Mouse (Mus musculus) forebrain, embryonic 11.5 days (tissue): ENCODE results near the gene Nlgn1. TPM values are rescaled to one million over a fixed set of nuclear protein-coding genes. Genes with fewer than 3 reads are reported as not detected.

Source experiments
- ATAC-seq: fragments of 200-750 bp; cut with Nextera tagmentation; replicated peaks from 2 replicates; pipeline ENCODE4 v1.8.0; 2017; ENCODE audit warnings: moderate TSS enrichment; ENCODE audit not compliant: low FRiP score
- DNase-seq: peaks from one replicate; pipeline ENCODE4 v3.0.0-alpha.2; 2017; ENCODE audit warnings: low spot score
- H3K27ac ChIP-seq: fragments of 300-500 bp; sonication (generic); 2 replicates; pipeline ENCODE4 v1.5.1; 2014; ENCODE audit warnings: low read depth, low read length
- H3K27me3 ChIP-seq: fragments of 300-500 bp; sonication (generic); 2 replicates; pipeline ENCODE4 v1.6.1; 2014; ENCODE audit warnings: mild to moderate bottlenecking, low read length, mixed read lengths; ENCODE audit not compliant: control insufficient read depth, insufficient read depth
- H3K36me3 ChIP-seq: fragments of 300-500 bp; sonication (generic); 2 replicates; pipeline ENCODE4 v1.6.1; 2014; ENCODE audit warnings: mild to moderate bottlenecking, low read length, moderate library complexity, mixed read lengths; ENCODE audit not compliant: control insufficient read depth, insufficient read depth
- H3K4me1 ChIP-seq: fragments of 300-500 bp; sonication (generic); replicated peaks from 2 replicates; pipeline ENCODE4 v1.6.1; 2014; ENCODE audit warnings: low read length, mixed read lengths; ENCODE audit not compliant: control insufficient read depth, insufficient read depth
- H3K4me2 ChIP-seq: fragments of 300-500 bp; sonication (generic); 2 replicates; pipeline ENCODE4 v1.6.1; 2014; ENCODE audit warnings: low read depth, mild to moderate bottlenecking, low read length, moderate library complexity, mixed read lengths; ENCODE audit not compliant: severe bottlenecking
- H3K4me3 ChIP-seq: fragments of 300-500 bp; sonication (generic); 2 replicates; pipeline ENCODE4 v1.5.1; 2014; ENCODE audit warnings: low read depth, low read length
- H3K9ac ChIP-seq: fragments of 300-500 bp; sonication (generic); 2 replicates; pipeline ENCODE4 v1.6.1; 2014; ENCODE audit warnings: low read length
- H3K9me3 ChIP-seq: fragments of 300-500 bp; sonication (generic); 2 replicates; pipeline ENCODE4 v1.6.1; 2016; ENCODE audit warnings: low read length, mixed read lengths; ENCODE audit not compliant: control insufficient read depth
- WGBS: fragments of 180-500 bp; shearing (Covaris S2); extraction: QIAGEN DNeasy Blood & Tissue Kit; methylation state at CpG from one replicate; pipeline ENCODE4 v1.1.7; 2014; 5-methylcytosine and 5-hydroxymethylcytosine counted together
- polyA plus RNA-seq: library from polyadenylated mRNA; unstranded; fragments of >200 nt; fragmentation: Nextera tagmentation; extraction: Ambion mirVana; gene quantifications from 2 replicates; pipeline ENCODE4 v1.2.1, GENCODE M21; 2014

Gene Nlgn1
- polyA plus RNA-seq, 1 experiment from 2014 or later, result 4.0 TPM

DNA sequence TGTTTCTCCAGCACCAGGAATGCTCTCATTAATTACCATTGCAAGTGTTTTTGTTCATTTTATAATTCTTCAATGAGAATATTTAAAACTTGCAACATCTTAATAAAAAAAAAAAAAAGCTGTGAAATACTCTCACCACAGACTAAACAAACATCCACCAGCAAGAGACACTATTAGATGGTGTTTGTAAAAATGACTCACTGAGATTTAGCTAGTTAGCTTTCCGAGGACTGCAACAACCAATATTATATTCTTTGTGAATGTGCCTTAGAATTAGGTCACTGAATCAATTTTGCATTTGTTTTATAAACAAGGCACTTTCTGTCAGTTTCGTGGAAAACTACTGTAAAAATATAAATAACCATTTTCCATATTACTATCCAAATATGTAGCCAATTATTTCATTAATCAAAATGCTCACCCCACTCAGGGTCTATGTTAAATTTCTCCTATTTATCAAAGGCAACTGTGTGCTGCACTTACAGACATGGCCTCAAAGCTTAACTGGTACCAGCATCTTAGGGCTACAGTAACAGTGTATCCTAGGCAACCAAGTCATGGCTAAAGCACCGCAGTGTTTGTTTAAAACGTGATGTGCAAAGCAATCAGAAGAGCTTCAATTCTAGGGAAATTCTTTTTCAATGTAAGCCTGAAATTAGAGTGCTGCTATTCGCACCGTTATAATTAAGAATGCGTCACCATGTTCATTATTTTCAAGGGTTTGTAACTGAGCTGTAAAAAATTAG lies 329.2 kb downstream of the Nlgn1 start:
- H3K27me3 ChIP-seq, result no peaks in the 10 kb centered on the region
- no peaks in the 10 kb centered on the region for H3K9me3 ChIP-seq
- WGBS, result 44% methylated on average over 7 of the region's 7 CpGs
- H3K4me3 ChIP-seq, result no peak overlapping the region
- DNase-seq (no peak), ATAC-seq (peak; percentile 94)
- H3K4me1 ChIP-seq, result no peaks in the 10 kb centered on the region; the same call in 1 of the 2 replicates
- H3K9ac ChIP-seq, result no peak overlapping the region
- no peak overlapping the region; the same call in 1 of the 2 replicates for H3K27ac ChIP-seq
- no peak overlapping the region for H3K4me2 ChIP-seq
- H3K36me3 ChIP-seq, result no peaks in the 10 kb centered on the region

DNA sequence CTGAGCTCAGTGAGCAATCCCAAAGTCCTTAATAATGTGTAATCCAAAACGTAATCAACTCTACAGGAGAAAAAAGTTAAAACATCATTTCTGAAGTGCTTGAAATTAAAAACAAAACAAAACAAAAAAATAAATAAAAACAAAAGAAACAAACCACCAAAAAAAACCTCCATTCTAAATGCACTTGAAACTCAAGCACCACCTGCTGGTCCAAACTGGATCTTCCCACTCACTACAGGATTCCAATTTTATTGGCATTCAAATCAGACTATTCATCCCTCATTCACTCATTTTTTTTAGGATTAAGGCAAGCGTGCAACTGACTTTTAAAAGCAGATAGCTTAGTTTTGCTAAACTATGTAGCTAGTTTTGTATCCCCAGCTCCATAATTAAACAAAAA lies 329.9 kb downstream of the Nlgn1 start:
- Histone ChIP-seq H3K9ac (no peak overlapping the region), H3K27me3 (no peaks in the 10 kb centered on the region), H3K9me3 (no peaks in the 10 kb centered on the region), H3K36me3 (no peaks in the 10 kb centered on the region), H3K4me3 (no peak overlapping the region), H3K4me2 (no peak overlapping the region), H3K27ac (no peak overlapping the region), H3K4me1 (no peaks in the 10 kb centered on the region; the same call in 1 of the 2 replicates)
- ATAC-seq, result no peak
- no peak for DNase-seq
- 19% methylated on average over 2 of the region's 2 CpGs for WGBS

DNA sequence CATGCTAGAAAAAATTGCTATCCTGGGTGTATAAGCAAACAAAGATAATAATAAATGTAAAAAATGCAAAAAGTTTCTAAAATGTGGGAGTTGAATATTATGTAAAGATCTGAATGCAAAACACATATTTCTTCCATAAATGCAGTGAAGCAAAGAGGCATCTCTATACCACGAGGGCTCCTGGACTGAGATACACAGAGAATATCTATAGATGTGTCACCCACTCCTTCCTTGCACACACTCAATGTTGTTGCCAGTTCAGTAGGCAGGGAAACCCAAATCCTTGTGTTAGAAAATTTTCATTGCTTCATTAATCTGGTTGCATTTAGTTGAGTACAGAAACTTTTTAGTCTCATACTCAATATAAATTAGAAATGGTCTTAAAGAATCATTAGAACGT lies 364.7 kb downstream of the Nlgn1 start:
- Histone ChIP-seq H3K27me3 (no peaks in the 10 kb centered on the region), H3K36me3 (no peaks in the 10 kb centered on the region), H3K4me1 (no peaks in the 10 kb centered on the region), H3K4me3 (no peak overlapping the region), H3K4me2 (no peak overlapping the region), H3K9ac (no peak overlapping the region), H3K27ac (no peak overlapping the region), H3K9me3 (no peaks in the 10 kb centered on the region)
- 80% methylated on average over 2 of the region's 2 CpGs for WGBS
- ATAC-seq (no peak), DNase-seq (no peak)

DNA sequence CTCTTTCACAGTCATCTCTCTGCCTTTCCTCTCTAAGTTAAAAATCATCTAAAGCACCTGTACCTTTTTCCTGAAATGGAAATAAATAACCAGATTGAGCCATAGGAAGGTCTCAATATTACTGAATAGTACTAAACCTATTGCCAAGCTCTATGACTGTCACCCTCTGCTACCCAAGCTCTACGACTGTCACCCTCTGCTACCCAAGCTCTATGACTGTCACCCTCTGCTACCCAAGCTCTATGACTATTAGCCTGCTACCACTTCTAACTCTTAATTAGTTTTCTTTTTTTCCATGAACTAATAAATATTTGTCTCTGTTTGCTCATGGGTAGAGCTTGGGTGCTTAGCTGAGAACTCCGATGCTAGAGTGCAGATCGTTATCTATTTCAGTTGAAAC lies 368.0 kb downstream of the Nlgn1 start:
- Histone ChIP-seq H3K4me1 (no peaks in the 10 kb centered on the region), H3K4me3 (no peak overlapping the region), H3K36me3 (no peaks in the 10 kb centered on the region), H3K4me2 (no peak overlapping the region), H3K9ac (no peak overlapping the region), H3K27ac (no peak overlapping the region), H3K9me3 (no peaks in the 10 kb centered on the region), H3K27me3 (no peaks in the 10 kb centered on the region)
- DNase-seq, result no peak
- WGBS, result 93% methylated on average over 3 of the region's 3 CpGs
- no peak for ATAC-seq

DNA sequence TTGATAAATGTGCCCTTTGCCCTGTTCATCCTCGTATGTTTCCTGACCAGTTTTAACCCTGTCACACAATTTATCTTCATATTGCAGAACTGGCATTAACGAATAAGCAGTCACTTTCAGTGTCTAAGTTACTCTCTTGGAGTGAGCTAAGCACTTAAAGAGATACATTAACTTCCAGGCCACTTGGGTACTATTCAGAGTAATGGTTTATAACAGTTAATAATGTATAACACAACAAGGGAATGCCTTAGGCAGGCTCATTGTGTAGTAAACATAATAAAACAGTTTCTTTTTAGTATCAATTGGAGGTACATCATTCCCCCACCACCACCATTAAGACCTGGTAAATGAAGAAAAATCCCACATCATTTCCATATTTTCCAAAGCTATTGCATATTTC lies 368.7 kb downstream of the Nlgn1 start:
- 84% methylated on average over 2 of the region's 2 CpGs for WGBS
- no peaks in the 10 kb centered on the region for H3K4me1 ChIP-seq
- DNase-seq, result no peak

DNA sequence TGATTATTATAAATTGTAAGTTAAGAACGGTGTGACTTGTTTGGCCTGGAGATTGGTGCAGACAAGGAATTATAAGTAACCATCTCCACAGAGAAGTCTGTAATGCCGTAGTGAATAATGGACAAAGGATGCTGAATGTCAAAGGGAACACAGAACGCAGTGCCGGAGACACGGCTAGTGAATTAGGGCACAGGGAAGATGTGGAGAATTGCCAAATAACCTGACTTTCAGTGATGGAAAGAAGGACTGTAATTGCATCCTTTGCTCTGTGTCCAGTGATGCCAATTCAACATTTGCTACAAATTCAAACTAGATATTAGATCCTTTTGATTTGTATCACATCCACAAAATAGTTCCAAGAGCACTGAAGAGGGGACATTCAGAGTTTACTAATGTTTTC lies 415.7 kb downstream of the Nlgn1 start:
- 83% methylated on average over 5 of the region's 5 CpGs for WGBS
- H3K4me2 ChIP-seq, result no peak overlapping the region
- DNase-seq (no peak), ATAC-seq (no peak)
- H3K27ac ChIP-seq, result no peak overlapping the region
- H3K27me3 ChIP-seq, result no peaks in the 10 kb centered on the region
- H3K9ac ChIP-seq, result no peak overlapping the region
- no peaks in the 10 kb centered on the region for H3K9me3 ChIP-seq
- no peak overlapping the region for H3K4me3 ChIP-seq
- H3K36me3 ChIP-seq, result no peaks in the 10 kb centered on the region
- H3K4me1 ChIP-seq, result no peaks in the 10 kb centered on the region

More for the DNA sequence above, 368.7 kb downstream of the Nlgn1 start:
- ATAC-seq, result no peak
- H3K9ac ChIP-seq, result no peak overlapping the region
- no peaks in the 10 kb centered on the region for H3K36me3 ChIP-seq
- H3K27ac ChIP-seq, result no peak overlapping the region
- H3K4me3 ChIP-seq, result no peak overlapping the region
- H3K27me3 ChIP-seq, result no peaks in the 10 kb centered on the region
- H3K4me2 ChIP-seq, result no peak overlapping the region
- H3K9me3 ChIP-seq, result no peaks in the 10 kb centered on the region

DNA sequence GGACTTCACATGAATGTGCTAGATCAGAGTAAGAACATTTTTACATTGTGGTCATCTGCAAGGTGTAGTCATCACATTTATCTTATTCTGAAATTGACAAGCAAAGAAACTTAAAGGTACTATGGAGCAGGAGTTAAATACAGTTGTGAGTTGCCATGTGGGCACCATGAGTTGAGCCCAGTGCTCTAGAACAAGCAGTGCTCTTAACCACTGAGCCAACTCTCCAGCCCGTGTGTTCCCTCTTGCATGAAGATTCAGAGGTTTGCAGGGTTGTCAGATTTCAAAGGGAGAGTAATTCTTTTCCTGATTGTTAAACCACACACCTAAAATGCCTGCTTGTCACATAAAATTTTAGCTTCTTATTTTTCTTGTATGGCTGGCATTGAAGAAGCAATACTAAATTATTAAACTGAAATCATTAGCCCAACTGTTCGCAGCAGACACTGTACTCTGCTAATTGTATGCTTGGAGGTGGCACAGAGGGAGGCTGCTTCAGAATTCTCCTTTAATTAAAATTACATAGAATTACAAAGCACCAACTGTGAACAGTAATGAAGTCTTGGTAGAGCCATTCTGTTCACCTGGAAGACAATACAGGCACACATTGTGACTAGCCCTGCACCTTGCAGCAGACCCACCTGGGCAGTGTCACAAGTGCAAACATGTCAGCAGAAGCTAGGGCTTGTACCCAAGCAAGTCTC lies 417.7 kb downstream of the Nlgn1 start:
- Histone ChIP-seq H3K36me3 (no peaks in the 10 kb centered on the region), H3K9me3 (no peaks in the 10 kb centered on the region), H3K4me3 (no peak overlapping the region), H3K4me2 (no peak overlapping the region), H3K27ac (no peak overlapping the region), H3K4me1 (no peaks in the 10 kb centered on the region), H3K9ac (no peak overlapping the region), H3K27me3 (no peaks in the 10 kb centered on the region)
- DNase-seq, result no peak
- ATAC-seq, result 0 out of 2 replicates have a peak, but pooled peaks have one; percentile 18
- WGBS, result 68% methylated on average over 2 of the region's 2 CpGs

DNA sequence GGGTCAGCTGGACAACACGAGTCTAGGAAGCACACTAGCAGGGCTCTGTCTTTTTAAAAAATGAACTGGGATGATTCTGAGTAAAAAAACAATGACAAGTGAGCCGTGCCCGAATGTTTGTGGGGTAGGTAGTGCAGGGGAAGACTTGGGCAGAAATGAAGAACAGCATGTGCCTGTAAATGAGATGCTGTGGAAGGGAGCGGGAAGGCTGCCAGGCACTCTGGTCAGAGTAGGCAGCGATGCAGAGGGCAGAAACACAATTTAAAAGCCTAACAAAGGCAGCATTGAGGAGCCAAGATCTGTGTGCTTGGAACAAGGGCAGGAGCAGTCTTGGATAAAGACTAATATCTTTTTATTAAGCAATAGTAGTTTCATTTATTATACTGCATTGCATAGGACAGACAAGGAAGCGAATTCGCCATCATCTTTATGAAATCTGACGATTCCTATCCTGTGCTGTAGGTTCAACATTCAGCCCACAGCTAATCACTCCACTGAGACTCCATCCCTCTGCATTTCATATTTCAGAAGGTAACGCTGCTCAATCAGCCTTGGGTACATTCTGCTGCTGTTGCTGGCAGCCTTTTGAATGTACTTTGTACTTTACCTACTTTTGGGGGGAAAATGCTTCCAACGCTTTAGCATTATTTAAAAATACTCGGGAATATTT lies 429.0 kb downstream of the Nlgn1 start:
- Histone ChIP-seq H3K36me3 (no peaks in the 10 kb centered on the region), H3K27me3 (no peaks in the 10 kb centered on the region), H3K4me2 (no peak overlapping the region), H3K9ac (no peak overlapping the region), H3K27ac (no peak overlapping the region), H3K9me3 (peaks cover 2% of the 10 kb centered on the region; the same call in 1 of the 2 replicates), H3K4me1 (no peaks in the 10 kb centered on the region), H3K4me3 (no peak overlapping the region)
- ATAC-seq, result no peak
- DNase-seq, result no peak
- 87% methylated on average over 11 of the region's 11 CpGs for WGBS
